Mouse (Mus musculus): ENCODE data around the gene Mas1. TPM values are rescaled to one million over a fixed set of nuclear protein-coding genes. Genes with fewer than 3 reads are reported as not detected.

The Mas1 gene
- total RNA-seq, 4 experiments from 2014 or later: 27.0 to 33.2 (median 27.9) TPM

GRCm38 (mm10) chr17:12872275-12873028 lies 4.5 kb upstream of the Mas1 start:
- DNase-seq (ENCODE audit: low spot score in 2 of 2): peak in 1 of 2 experiments; percentile 70

- DNase-seq (ENCODE audit: low spot score in 2 of 2): no peak
Observed at GRCm38 (mm10) chr17:12868640-12869039, 697 bp upstream of the Mas1 start.

- peak in 1 of 2 experiments; percentile 85 for DNase-seq (ENCODE audit: low spot score in 2 of 2)
Observed at GRCm38 (mm10) chr17:12866853-12867252, 1.1 kb downstream of the Mas1 start.

- no peak for DNase-seq (ENCODE audit: low spot score in 2 of 2)
Observed at GRCm38 (mm10) chr17:12865407-12865806, 2.5 kb downstream of the Mas1 start.

- DNase-seq (ENCODE audit: low spot score in 2 of 2): no peak
Observed at GRCm38 (mm10) chr17:12864111-12864510, 3.8 kb downstream of the Mas1 start.

- DNase-seq (ENCODE audit: low spot score in 2 of 2): no peak
Observed at GRCm38 (mm10) chr17:12859006-12859520, 8.9 kb downstream of the Mas1 start.

GRCm38 (mm10) chr17:12858072-12858471 lies 9.9 kb downstream of the Mas1 start:
- DNase-seq (ENCODE audit: low spot score in 2 of 2): no peak

- no peak for DNase-seq (ENCODE audit: low spot score in 2 of 2)
Observed at GRCm38 (mm10) chr17:12857395-12857794, 10.5 kb downstream of the Mas1 start.

GRCm38 (mm10) chr17:12854386-12854785 lies 13.6 kb downstream of the Mas1 start:
- DNase-seq (ENCODE audit: low spot score in 2 of 2): no peak

- DNase-seq (ENCODE audit: low spot score in 2 of 2): peak in 1 of 2 experiments; percentile 53
Observed at GRCm38 (mm10) chr17:12853821-12854220, 14.1 kb downstream of the Mas1 start.

- DNase-seq (ENCODE audit: low spot score in 2 of 2): peak in 1 of 2 experiments; percentile 44
Observed at GRCm38 (mm10) chr17:12851689-12852088, 16.3 kb downstream of the Mas1 start.

GRCm38 (mm10) chr17:12849778-12850382 lies 18.1 kb downstream of the Mas1 start:
- peak in 1 of 2 experiments; percentile 79 for DNase-seq (ENCODE audit: low spot score in 2 of 2)

GRCm38 (mm10) chr17:12847736-12848135 lies 20.2 kb downstream of the Mas1 start:
- DNase-seq (ENCODE audit: low spot score in 2 of 2): no peak

GRCm38 (mm10) chr17:12846474-12846873 lies 21.5 kb downstream of the Mas1 start:
- peak in 1 of 2 experiments; percentile 67 for DNase-seq (ENCODE audit: low spot score in 2 of 2)

- DNase-seq (ENCODE audit: low spot score in 2 of 2): peak in 1 of 2 experiments; percentile 10
Observed at GRCm38 (mm10) chr17:12845862-12846261, 22.1 kb downstream of the Mas1 start.

- no peak for DNase-seq (ENCODE audit: low spot score in 2 of 2)
Observed at GRCm38 (mm10) chr17:12844540-12844939, 23.4 kb downstream of the Mas1 start.

GRCm38 (mm10) chr17:12843826-12844225 lies 24.1 kb downstream of the Mas1 start:
- no peak for DNase-seq (ENCODE audit: low spot score in 2 of 2)

GRCm38 (mm10) chr17:12839475-12840267 lies 28.3 kb downstream of the Mas1 start:
- peak in 1 of 2 experiments; percentile 80 for DNase-seq (ENCODE audit: low spot score in 2 of 2)

GRCm38 (mm10) chr17:12835738-12836137 lies 32.2 kb downstream of the Mas1 start:
- no peak for DNase-seq (ENCODE audit: low spot score in 2 of 2)

- no peak for DNase-seq (ENCODE audit: low spot score in 2 of 2)
Observed at GRCm38 (mm10) chr17:12834826-12835225, 33.1 kb downstream of the Mas1 start.

GRCm38 (mm10) chr17:12834317-12834716 lies 33.6 kb downstream of the Mas1 start:
- DNase-seq (ENCODE audit: low spot score in 2 of 2): no peak

- no peak for DNase-seq (ENCODE audit: low spot score in 2 of 2)
Observed at GRCm38 (mm10) chr17:12832657-12833056, 35.3 kb downstream of the Mas1 start.
